Mouse (Mus musculus): ENCODE results near the gene Slc35f3.

DNA sequence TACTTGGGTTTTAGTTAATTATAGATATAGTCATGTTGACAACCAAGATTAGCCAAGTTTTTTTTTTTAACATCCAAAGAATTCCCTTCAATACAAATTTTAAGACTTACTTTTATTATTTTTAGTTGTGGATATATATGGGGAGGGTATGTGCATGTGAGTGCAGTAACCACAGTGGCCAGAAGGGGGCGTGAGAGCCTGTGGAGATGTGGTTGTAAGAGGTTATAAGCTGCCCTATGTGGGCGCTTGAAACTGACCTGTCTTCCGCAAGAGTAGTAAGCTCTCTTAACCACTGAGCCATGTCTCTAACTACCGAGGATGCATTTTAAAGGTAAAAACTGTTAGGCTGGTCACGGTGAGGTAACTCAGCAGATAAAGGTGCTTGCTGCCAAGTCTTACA lies 45.1 kb downstream of the Slc35f3 start:
- TF ChIP-seq GATA1 (IDR thresholded peaks at IDR 0.05; ENCODE audit: borderline replicate concordance, low read length) (no peak), FLI1 (IDR thresholded peaks at IDR 0.05; ENCODE audit: low read length) (no peak)

Measured in megakaryocyte, embryonic 14.5 days (primary cell).